Mouse (Mus musculus) gastrocnemius, postnatal 10 days (tissue): ENCODE measurements around the gene Pabpc6. TPM values are rescaled to one million over a fixed set of nuclear protein-coding genes. Genes with fewer than 3 reads are reported as not detected.

Experiments used
- DNase-seq: peaks from one replicate; pipeline ENCODE4 v3.0.0; 2021; ENCODE audit warnings: mixed read lengths
- long read RNA-seq, 2 experiments: library from polyadenylated mRNA; stranded (forward); transcript quantifications; one replicate each; pipeline ENCODE4 v2.0.0; 2021
- total RNA-seq, 2 experiments: library from RNA; stranded (reverse); gene quantifications; 2 replicates each; pipeline ENCODE4 v1.2.3; 2021

Gene Pabpc6
- total RNA-seq = not detected
- long read RNA-seq, experiment 1 = 0 reads
- long read RNA-seq, experiment 2 = 0 reads

- no peak for DNase-seq
These were observed at the start of gene Pabpc6 for GRCm38 (mm10) chr17:9669283-9669905. Gene Pabpc6, minus strand, starts transcription at chr17:9669717.

DNA sequence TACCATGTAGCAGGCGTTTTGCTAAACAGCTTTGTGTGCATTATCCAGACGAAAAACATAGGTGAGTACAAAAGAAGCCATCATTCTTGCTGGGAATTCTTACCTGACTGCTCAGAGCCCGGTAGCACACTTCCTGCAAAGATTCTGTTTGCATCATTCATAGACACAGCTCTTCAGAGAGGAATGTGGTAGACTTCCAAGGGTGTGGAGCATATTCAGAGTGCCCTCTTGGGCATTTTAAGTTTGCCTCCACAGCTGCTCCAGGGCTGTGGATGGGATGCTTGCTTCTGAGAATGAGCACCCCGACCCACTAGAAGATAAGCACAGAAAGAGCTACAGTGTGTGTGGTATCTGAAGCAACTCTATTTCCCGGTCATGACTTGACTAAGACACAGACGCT, 41.4 kb upstream of the Pabpc6 start:
- no peak for DNase-seq

DNA sequence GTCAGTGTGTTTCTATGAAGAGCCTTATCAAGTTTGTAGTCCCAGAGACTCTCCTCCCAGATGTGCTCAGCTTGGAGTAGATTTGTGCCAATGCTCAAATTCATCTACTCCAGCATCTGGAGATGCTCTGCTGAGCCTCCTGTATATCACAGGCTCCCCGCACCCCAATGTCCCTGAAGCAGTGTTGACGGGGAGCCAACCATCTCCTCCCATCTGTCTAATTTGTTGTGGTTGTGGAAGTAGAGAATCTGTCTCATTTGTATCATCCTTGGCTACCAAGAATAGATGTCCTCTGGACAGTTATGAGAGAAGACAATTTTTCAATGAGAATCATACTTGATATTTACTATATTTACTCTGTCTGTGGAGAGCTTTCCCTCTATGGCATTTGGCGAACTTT, 39.4 kb upstream of the Pabpc6 start:
- no peak for DNase-seq

DNA sequence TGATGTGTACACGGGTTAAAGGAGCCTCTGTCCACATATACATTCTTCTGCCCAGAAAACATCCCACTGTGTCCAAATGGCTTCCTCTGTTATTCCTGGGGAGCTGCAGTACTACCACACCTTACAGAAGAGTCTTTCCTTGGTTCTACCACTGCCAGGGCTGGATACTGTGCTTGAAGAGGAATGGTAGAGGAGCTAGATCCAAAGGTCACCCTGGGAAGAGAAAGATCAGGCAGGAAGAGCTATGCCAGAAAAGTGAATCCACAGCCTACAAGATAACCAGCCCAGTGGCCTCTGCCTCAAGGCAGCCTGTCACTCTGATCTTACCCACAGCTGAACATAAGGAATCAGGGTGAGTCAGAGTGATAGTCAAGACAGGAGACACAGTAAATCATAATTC, 37.8 kb upstream of the Pabpc6 start:
- no peak for DNase-seq

GRCm38 (mm10) chr17:9697763-9698162, 28.2 kb upstream of the Pabpc6 start:
- no peak for DNase-seq

- DNase-seq = no peak
These were observed 21.7 kb upstream of the Pabpc6 start for GRCm38 (mm10) chr17:9691251-9691650.

DNA sequence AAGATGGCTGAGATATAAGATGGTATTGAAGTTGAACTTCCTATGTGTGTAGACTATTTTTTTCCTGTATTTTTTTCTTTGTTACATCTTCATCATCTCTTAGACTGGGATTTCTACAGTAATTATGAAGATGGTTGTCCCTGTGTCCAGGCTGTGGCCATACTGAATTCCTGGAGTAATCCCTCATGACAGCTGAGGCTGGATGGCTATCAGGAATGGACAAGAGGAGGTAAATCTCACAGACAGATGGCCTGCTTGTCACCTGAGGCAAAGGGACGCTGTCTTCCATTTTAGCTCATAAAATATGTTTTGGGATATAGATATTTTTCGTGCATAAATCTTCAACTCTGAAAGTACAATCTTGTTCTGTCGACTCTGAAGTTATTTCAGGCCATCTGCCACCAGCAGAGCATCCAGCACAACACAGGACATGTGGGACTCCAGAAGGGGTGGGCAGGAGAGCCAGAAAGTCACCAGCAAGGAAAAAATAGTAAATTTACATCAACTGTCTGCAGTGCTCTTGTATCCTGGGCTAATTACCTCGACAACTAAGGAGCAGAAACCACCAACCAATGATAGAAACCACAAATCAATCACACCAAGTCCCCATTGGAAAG, 14.1 kb upstream of the Pabpc6 start:
- no peak for DNase-seq

DNA sequence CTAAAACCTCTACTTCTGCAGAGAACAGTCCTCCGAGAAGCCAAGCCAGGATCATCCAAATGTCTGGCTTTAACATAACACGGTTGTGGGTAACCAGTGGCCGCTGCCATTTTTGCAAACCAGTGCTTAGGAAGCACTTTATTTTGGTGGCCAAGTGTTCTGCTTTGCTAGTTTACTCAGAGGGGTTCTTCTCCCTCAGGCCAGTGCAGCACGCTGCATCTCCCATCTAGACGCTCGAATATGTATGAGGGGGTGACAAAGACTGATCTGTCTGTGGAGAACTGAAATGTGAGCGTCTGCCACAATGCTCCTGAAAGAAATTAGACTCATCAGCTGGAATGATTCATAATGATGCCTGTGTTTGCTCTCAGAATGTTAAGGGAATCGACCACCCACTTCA, 11.2 kb upstream of the Pabpc6 start:
- no peak for DNase-seq

GRCm38 (mm10) chr17:9675175-9675789, 5.8 kb upstream of the Pabpc6 start:
- DNase-seq = no peak

DNA sequence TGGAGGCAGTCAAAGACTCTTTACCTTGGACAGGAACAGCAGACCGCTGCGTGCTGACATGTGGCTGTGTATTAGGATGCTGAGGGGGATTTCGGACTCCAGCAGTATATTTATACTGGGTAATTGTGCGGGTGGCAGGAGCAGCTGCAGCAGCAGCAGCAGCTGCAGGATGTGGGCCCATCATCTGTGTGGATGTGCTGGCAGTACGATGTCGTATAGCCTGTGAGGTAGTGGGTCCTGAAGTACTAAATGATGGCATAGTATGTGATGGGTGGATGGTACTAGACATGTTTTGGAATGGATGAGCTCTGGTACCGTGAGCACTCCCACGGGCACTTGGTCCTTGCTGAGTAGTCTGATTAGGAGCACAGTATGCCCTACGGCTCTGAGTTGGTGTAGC, 1.6 kb downstream of the Pabpc6 start:
- DNase-seq = no peak

DNA sequence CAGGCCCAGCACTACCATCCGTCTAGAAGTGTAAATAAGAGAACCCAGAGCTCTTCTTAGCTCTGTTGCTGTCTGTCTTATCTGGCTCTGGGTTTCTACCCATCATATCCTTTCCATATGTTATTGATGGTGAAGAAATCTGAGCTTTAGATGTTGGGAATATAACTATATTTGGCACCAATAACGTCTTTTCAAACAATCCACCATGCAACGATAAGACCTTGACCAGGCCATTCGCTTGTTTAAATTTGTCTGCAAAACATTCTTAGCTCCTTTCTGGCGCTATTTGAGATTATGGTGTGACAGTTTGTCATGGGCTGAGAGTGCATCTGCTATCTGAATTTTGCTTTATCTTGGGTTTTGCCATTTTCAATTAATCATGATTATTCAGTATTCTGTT, 10.9 kb downstream of the Pabpc6 start:
- DNase-seq = no peak

DNA sequence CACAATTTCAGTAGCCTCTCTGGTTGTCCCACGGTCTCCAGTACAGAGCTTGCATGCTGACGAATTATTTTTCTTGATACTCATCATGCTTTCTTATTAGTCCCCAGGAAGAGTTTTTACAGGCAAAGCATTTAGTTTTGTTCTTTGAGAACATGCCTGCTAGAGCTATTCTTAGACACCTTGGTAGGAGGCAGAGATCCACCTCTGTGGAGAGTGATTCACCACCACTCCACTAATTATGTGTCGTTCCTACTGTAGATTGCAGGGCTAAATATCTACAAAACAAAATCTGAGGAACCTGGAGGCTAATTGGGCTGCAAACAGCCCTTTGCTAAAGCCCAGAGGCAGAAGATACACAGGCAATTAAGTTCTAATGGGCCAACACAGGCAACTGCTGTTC, 15.4 kb downstream of the Pabpc6 start:
- DNase-seq = no peak

GRCm38 (mm10) chr17:9647644-9648043, 21.9 kb downstream of the Pabpc6 start:
- DNase-seq = no peak

- DNase-seq = no peak
These were observed 25.8 kb downstream of the Pabpc6 start for GRCm38 (mm10) chr17:9643657-9644180.

DNA sequence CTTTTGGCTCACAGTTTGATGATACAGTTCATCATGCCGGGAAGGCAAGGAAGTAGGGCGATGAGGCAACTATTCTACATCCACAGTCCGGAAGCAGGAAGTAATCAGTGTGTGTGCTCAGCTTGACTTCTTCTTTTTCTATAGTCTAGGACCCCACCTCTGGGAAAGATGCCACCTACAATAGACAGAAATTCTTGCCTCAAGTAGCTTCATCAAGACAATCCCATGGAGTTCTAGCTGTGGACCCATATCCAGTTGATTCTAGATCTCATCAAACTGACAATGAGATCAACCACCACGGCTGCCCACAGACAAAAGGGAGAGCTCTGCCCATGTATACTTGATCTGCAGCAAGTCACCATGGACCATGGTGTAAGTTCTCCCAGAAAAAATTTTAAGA, 32.5 kb downstream of the Pabpc6 start:
- DNase-seq = no peak

DNA sequence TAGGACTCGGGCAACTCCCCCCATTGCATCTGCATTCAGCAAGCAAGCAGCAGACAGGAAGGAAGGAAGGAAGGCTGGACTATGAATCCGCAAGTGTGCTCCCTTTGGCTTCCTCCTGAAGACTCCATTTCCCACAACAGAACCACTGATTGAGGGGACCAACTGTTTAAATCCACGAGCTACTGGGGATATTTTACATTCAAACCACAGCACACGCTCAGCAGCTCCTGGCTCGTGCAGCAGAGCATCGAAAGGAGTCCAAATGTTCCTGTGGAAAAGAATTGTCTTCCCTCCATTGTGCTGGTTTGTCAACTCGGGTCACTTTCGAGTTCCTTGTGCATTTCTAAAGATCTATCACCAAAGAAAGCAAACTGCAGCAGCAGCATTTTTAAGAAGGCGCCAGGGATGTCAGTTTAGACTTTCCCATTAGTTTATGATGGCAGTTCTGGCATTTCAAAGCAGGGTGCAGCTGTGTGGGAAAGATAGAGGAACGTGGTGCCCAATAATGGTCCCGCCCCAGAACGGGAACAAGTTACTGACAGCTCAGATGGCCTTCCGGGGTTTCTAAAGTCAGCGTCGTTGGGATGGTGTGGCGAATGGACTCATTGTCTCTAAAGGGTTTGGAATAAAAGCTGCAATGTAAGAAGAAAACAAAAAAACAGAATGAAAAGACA, 36.8 kb downstream of the Pabpc6 start:
- DNase-seq = no peak

- DNase-seq = no peak
These were observed 37.4 kb downstream of the Pabpc6 start for GRCm38 (mm10) chr17:9632140-9632539.

DNA sequence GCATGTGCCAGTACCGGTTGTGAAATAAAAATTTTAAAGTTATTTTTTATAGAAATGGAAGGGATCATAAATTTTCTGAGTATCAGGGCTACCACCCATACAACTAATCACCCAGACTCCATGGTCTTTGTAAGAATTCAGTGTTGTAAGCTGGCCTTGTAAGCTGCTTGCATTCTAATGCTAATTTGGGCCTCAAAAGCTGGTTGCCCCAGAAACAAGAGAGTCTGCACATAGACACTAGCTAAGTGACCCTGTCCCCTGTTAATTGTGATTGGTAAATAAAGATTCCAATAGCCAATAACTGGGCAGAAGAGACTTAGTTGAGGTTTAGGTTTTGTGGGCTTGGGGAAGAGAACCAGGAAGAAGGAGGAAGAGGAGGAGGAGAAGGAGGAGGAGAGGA, 38.4 kb downstream of the Pabpc6 start:
- no peak for DNase-seq

- DNase-seq = no peak
These were observed 42.5 kb downstream of the Pabpc6 start for GRCm38 (mm10) chr17:9627011-9627410.
